Mouse (Mus musculus): ENCODE measurements around the gene Capn2. TPM values are rescaled to one million over a fixed set of nuclear protein-coding genes. Genes with fewer than 3 reads are reported as not detected.

Capn2 gene
- polyA plus RNA-seq, 1 experiment from 2014 or later = 281 TPM

- ATAC-seq = no peak
- POLR2A ChIA-PET = no interaction called here
- CTCF ChIA-PET = interaction anchor here (1.2 to 2.0 kb wide), 3 partner anchors 9 to 18 kb away, joined by 3 to 6 read pairs (median 4); no protein-coding TSS in a partner anchor
- no peak for DNase-seq (ENCODE audit: low read depth, low spot score)
- in situ Hi-C loops (cut with MboI; ENCODE audit: low pct_unique_long_range_greater_than_20kb) = no loop called here
- no peaks in the 10 kb centered on the region for H3K27me3 ChIP-seq
- no peak for TF ChIP-seq CTCF (IDR thresholded peaks at IDR 0.05)
Observed at GRCm38 (mm10) chr1:182448276-182449035, 69.0 kb downstream of the Capn2 start.

- in situ Hi-C loops (cut with MboI; ENCODE audit: low pct_unique_long_range_greater_than_20kb) = no loop called here
- TF ChIP-seq CTCF (IDR thresholded peaks at IDR 0.05) = no peak
- POLR2A ChIA-PET = no interaction called here
Observed at GRCm38 (mm10) chr1:182444116-182444515, 73.3 kb downstream of the Capn2 start.

GRCm38 (mm10) chr1:182441791-182442473, 75.5 kb downstream of the Capn2 start:
- DNase-seq (ENCODE audit: low read depth, low spot score) (no peak), ATAC-seq (no peak)
- ChIA-PET CTCF (interaction anchor here (0.8 to 1.9 kb wide), 8 partner anchors 14 to 70 kb away, joined by 3 to 6 read pairs (median 4); no protein-coding TSS in a partner anchor), POLR2A (interaction anchor here (0.6 kb wide), 2 partner anchors 51 to 523 kb away, joined by 3 read pairs; no protein-coding TSS in a partner anchor)
- in situ Hi-C loops (cut with MboI; ENCODE audit: low pct_unique_long_range_greater_than_20kb) = no loop called here
- H3K27me3 ChIP-seq = no peaks in the 10 kb centered on the region
- TF ChIP-seq CTCF (IDR thresholded peaks at IDR 0.05) = no peak

More at GRCm38 (mm10) chr1:182444116-182444515, 73.3 kb downstream of the Capn2 start:
- DNase-seq (ENCODE audit: low read depth, low spot score) (no peak), ATAC-seq (no peak)
- CTCF ChIA-PET = interaction anchor here (1.0 to 1.5 kb wide), 2 partner anchors 9 kb away, joined by 3 to 6 read pairs; no protein-coding TSS in a partner anchor
- H3K27me3 ChIP-seq = no peaks in the 10 kb centered on the region

- ATAC-seq (no peak), DNase-seq (ENCODE audit: low read depth, low spot score) (no peak)
- no peak for TF ChIP-seq CTCF (IDR thresholded peaks at IDR 0.05)
- ChIA-PET CTCF (interaction anchor here (1.1 to 2.5 kb wide), 2 partner anchors 10 to 290 kb away, joined by 3 to 6 read pairs; no protein-coding TSS in a partner anchor), POLR2A (interaction anchor here (0.6 kb wide), 1 partner anchor 30 kb away, joined by 3 read pairs; no protein-coding TSS in a partner anchor)
- H3K27me3 ChIP-seq = no peaks in the 10 kb centered on the region
- in situ Hi-C loops (cut with MboI; ENCODE audit: low pct_unique_long_range_greater_than_20kb) = no loop called here
Observed at GRCm38 (mm10) chr1:182439546-182440222, 77.7 kb downstream of the Capn2 start.

DNA sequence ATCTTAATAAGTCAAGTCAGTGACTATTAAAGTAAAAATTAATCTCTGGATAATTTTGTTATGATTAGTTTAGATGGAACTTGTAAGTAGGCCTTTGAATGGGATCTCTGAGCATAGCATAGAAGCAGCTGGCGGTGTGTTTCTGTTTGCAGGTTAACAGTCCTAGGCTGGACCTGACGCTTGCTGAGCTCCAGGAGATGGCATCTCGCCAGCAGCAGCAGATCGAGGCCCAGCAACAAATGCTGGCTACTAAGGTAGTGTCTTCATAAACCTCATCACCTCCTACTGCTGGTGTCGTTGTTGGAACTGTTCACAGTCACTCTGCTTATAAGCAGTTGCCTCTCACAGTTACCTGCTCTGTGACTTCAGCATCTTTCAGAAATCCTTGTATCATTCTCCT, 80.7 kb downstream of the Capn2 start:
- in situ Hi-C loops (cut with MboI; ENCODE audit: low pct_unique_long_range_greater_than_20kb) = no loop called here
- H3K27me3 ChIP-seq = no peaks in the 10 kb centered on the region
- no peak for ATAC-seq
- CTCF ChIA-PET = interaction anchor here (0.7 kb wide), 1 partner anchor 11 kb away, joined by 3 read pairs; no protein-coding TSS in a partner anchor
- TF ChIP-seq CTCF (IDR thresholded peaks at IDR 0.05) = no peak
- DNase-seq (ENCODE audit: low read depth, low spot score) = no peak
- POLR2A ChIA-PET = no interaction called here

GRCm38 (mm10) chr1:182432059-182432458, 85.3 kb downstream of the Capn2 start:
- ATAC-seq = no peak
- H3K27me3 ChIP-seq = no peaks in the 10 kb centered on the region
- POLR2A ChIA-PET = interaction anchor here (1.1 kb wide), 1 partner anchor 9 kb away, joined by 4 read pairs; no protein-coding TSS in a partner anchor
- in situ Hi-C loops (cut with MboI; ENCODE audit: low pct_unique_long_range_greater_than_20kb) = no loop called here
- no peak for TF ChIP-seq CTCF (IDR thresholded peaks at IDR 0.05)
- DNase-seq (ENCODE audit: low read depth, low spot score) = no peak
- CTCF ChIA-PET = interaction anchor here (1.4 kb wide), 1 partner anchor 14 kb away, joined by 3 read pairs; no protein-coding TSS in a partner anchor

DNA sequence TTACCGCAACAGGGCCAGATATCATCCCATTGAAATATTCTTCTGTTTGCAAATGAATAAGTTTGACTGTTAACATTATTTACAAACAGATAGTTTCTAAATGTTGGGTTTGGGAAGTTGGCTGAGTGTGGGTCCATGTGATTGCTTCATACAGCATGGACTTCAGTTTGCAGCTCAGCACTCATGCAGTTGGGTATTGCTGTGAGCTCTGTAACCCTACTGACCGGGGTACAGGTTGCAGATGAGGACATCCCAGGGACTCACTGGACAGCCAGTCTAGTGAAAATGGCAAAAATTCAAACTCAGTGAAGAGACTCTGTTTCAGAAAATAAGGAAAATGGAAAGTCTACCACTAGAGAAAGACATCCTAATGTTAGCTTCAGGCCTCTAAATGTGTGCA, 86.7 kb downstream of the Capn2 start:
- TF ChIP-seq CTCF (IDR thresholded peaks at IDR 0.05) = no peak
- no peak for DNase-seq (ENCODE audit: low read depth, low spot score)
- ChIA-PET POLR2A (no interaction called here), CTCF (interaction anchor here (0.7 to 1.4 kb wide), 2 partner anchors 11 to 15 kb away, joined by 3 read pairs; no protein-coding TSS in a partner anchor)
- in situ Hi-C loops (cut with MboI; ENCODE audit: low pct_unique_long_range_greater_than_20kb) = no loop called here
- ATAC-seq = no peak
- H3K27me3 ChIP-seq = no peaks in the 10 kb centered on the region

GRCm38 (mm10) chr1:182429826-182430225, 87.6 kb downstream of the Capn2 start:
- POLR2A ChIA-PET = no interaction called here
- ATAC-seq (no peak), DNase-seq (ENCODE audit: low read depth, low spot score) (no peak)
- TF ChIP-seq CTCF (IDR thresholded peaks at IDR 0.05) = no peak
- no peaks in the 10 kb centered on the region for H3K27me3 ChIP-seq
- CTCF ChIA-PET = interaction anchor here (0.7 kb wide), 1 partner anchor 10 kb away, joined by 3 read pairs; no protein-coding TSS in a partner anchor
- in situ Hi-C loops (cut with MboI; ENCODE audit: low pct_unique_long_range_greater_than_20kb) = no loop called here

DNA sequence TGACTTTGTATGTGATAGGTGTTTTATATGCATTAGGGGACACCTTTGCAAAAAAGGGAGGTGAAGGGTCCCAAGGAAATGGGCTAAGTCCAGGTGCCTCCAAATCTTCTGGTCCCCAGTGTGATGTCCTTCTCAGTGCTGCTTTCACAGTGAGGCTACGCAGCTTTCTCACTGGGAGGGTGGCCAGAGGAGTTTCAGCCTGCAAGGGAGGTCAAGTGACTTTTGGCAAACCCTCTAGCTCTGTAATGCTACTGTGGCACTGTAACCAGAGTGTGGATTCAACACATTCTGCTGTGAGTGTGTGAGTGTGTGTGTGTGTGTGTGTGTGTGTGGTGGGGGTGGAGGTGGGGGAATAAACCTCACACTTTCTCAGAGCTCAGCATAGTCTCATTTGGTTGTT, 90.0 kb downstream of the Capn2 start:
- DNase-seq (ENCODE audit: low read depth, low spot score) (no peak), ATAC-seq (no peak)
- in situ Hi-C loops (cut with MboI; ENCODE audit: low pct_unique_long_range_greater_than_20kb) = no loop called here
- ChIA-PET CTCF (interaction anchor here (0.7 to 3.3 kb wide), 5 partner anchors 14 to 97 kb away, joined by 3 to 18 read pairs (median 4); no protein-coding TSS in a partner anchor), POLR2A (no interaction called here)
- TF ChIP-seq CTCF (IDR thresholded peaks at IDR 0.05) = no peak
- no peaks in the 10 kb centered on the region for H3K27me3 ChIP-seq

DNA sequence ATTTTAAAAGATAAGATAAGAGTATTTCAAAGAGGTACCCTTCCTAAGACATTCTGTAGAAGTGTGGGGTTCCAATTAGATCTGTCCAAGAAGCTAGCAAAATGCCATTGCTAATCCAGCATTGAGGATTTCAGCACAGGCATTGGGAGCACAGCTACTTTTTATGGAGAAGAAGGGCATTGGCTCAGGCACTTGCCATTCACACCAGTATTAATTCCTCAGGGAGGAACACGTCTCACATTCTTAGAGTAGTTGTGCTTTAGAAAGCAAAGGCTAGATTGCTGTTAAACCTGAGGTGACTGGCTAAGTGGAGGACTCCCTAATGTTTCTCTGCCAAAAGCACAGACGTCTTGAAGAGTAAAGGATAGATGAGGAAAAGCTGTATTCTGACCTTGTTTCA, 91.0 kb downstream of the Capn2 start:
- ATAC-seq = no peak
- in situ Hi-C loops (cut with MboI; ENCODE audit: low pct_unique_long_range_greater_than_20kb) = no loop called here
- CTCF ChIA-PET = interaction anchor here (1.2 to 3.3 kb wide), 4 partner anchors 13 to 50 kb away, joined by 3 to 18 read pairs (median 4); no protein-coding TSS in a partner anchor

More for the DNA sequence above, 91.0 kb downstream of the Capn2 start:
- DNase-seq (ENCODE audit: low read depth, low spot score) = no peak
- no peaks in the 10 kb centered on the region for H3K27me3 ChIP-seq
- POLR2A ChIA-PET = interaction anchor here (1.3 kb wide), 1 partner anchor 10 kb away, joined by 3 read pairs; no protein-coding TSS in a partner anchor
- TF ChIP-seq CTCF (IDR thresholded peaks at IDR 0.05) = no peak
